Mouse (Mus musculus) forebrain, embryonic 10.5 days (tissue): ENCODE measurements at regions not wholly inside any gene's neighbourhood (a gene's known extent, or its start where the extent isn't known, plus 50 kb on each side); places are given as distances from the start of the nearest gene placed in this dataset.

Experiments used
- DNase-seq: peaks from one replicate; pipeline ENCODE4 v3.0.0-alpha.2; 2017; ENCODE audit warnings: low spot score; ENCODE audit errors: extremely low spot score
- H3K27ac ChIP-seq: fragments of 300-500 bp; sonication (generic); 2 replicates; pipeline ENCODE4 v1.5.1; 2016; ENCODE audit warnings: mild to moderate bottlenecking
- H3K27me3 ChIP-seq: fragments of 300-500 bp; sonication (generic); 2 replicates; pipeline ENCODE4 v1.6.1; 2016; ENCODE audit warnings: mild to moderate bottlenecking; ENCODE audit not compliant: poor library complexity, severe bottlenecking
- H3K36me3 ChIP-seq: fragments of 300-500 bp; sonication (generic); replicated peaks from 2 replicates; pipeline ENCODE4 v1.6.1; 2016; ENCODE audit warnings: mild to moderate bottlenecking, moderate library complexity
- H3K4me1 ChIP-seq: fragments of 300-500 bp; sonication (generic); 2 replicates; pipeline ENCODE4 v1.6.1; 2016
- H3K4me3 ChIP-seq: fragments of 300-500 bp; sonication (generic); 2 replicates; pipeline ENCODE4 v1.5.1; 2016; ENCODE audit warnings: mild to moderate bottlenecking, moderate library complexity
- H3K9me3 ChIP-seq: fragments of 300-500 bp; sonication (generic); 2 replicates; pipeline ENCODE4 v1.6.1; 2016; ENCODE audit warnings: mild to moderate bottlenecking, moderate library complexity
- WGBS: fragments of 180-500 bp; shearing (Covaris S2); methylation state at CpG from one replicate; pipeline ENCODE4 v1.1.7; 2016; 5-methylcytosine and 5-hydroxymethylcytosine counted together

GRCm38 (mm10) chr13:84437586-84438443, 215.7 kb downstream of the Tmem161b start:
- Histone ChIP-seq H3K27ac (no peak overlapping the region), H3K36me3 (no peaks in the 10 kb centered on the region), H3K27me3 (no peaks in the 10 kb centered on the region), H3K9me3 (no peaks in the 10 kb centered on the region), H3K4me3 (no peak overlapping the region), H3K4me1 (peaks cover 12% of the 10 kb centered on the region)
- WGBS = 71% methylated on average over 5 of the region's 5 CpGs
- DNase-seq = no peak

GRCm38 (mm10) chr13:84438444-84438766, 216.3 kb downstream of the Tmem161b start:
- DNase-seq = no peak
- 72% methylated on average over 2 of the region's 2 CpGs for WGBS
- no peaks in the 10 kb centered on the region for H3K36me3 ChIP-seq
- no peaks in the 10 kb centered on the region for H3K9me3 ChIP-seq
- no peak overlapping the region for H3K4me3 ChIP-seq
- H3K27ac ChIP-seq = no peak overlapping the region
- peaks cover 12% of the 10 kb centered on the region for H3K4me1 ChIP-seq
- no peaks in the 10 kb centered on the region for H3K27me3 ChIP-seq

- H3K4me1 ChIP-seq = peaks cover 16% of the 10 kb centered on the region
- no peaks in the 10 kb centered on the region for H3K27me3 ChIP-seq
- no peaks in the 10 kb centered on the region for H3K36me3 ChIP-seq
- H3K4me3 ChIP-seq = no peak overlapping the region
- WGBS = 82% methylated on average over 2 of the region's 2 CpGs
- no peak for DNase-seq
- H3K9me3 ChIP-seq = no peaks in the 10 kb centered on the region
- H3K27ac ChIP-seq = no peak overlapping the region
Observed at GRCm38 (mm10) chr13:84448514-84448913, 226.4 kb downstream of the Tmem161b start.

- DNase-seq = no peak
Observed at GRCm38 (mm10) chr13:84449001-84449551, 227.0 kb downstream of the Tmem161b start.

More at GRCm38 (mm10) chr13:84449001-84449551, 227.0 kb downstream of the Tmem161b start:
- Histone ChIP-seq H3K4me3 (no peak overlapping the region), H3K27ac (no peak overlapping the region), H3K36me3 (no peaks in the 10 kb centered on the region), H3K4me1 (peaks cover 16% of the 10 kb centered on the region), H3K9me3 (no peaks in the 10 kb centered on the region), H3K27me3 (no peaks in the 10 kb centered on the region)
- WGBS = 48% methylated on average over 6 of the region's 6 CpGs
